Mouse (Mus musculus): ENCODE measurements around the gene Eif4e2.

DNA sequence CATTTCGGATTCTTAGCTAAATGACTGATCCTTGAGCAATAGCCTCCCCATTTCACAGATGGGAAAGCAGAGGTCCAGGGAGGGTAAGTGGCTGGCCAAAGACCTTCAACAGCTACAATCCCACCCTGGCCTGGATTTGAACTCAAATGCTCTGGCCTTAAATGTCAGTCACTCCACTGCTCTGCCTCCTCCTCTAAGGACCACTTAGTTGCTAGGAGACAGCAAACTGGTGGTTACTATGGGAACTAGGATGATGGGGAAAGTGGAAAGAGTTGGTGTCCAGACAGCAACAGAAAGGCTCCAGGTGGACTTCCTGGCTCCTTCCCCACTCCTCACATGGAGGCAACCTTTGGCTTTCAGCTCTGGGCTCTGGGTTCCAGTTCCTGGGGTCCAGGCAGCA is 42.4 kb upstream of the Eif4e2 start:
- TF ChIP-seq POLR2A (IDR thresholded peaks at IDR 0.05; ENCODE audit: borderline replicate concordance, extremely low read depth, low read depth, low read length) (no peak), CTCF (IDR thresholded peaks at IDR 0.05; ENCODE audit: insufficient read depth, low read length) (no peak)
